Mouse (Mus musculus): ENCODE measurements around the gene Psg21.
"Not testable (repeated sequence)": the region's sequence is repeated elsewhere in the genome, so short reads cannot be mapped to it uniquely, and the experiment has no call there.

The Psg21 gene
- long read RNA-seq, experiment 1 = 0 reads
- long read RNA-seq, experiment 2 = 0 reads

DNA sequence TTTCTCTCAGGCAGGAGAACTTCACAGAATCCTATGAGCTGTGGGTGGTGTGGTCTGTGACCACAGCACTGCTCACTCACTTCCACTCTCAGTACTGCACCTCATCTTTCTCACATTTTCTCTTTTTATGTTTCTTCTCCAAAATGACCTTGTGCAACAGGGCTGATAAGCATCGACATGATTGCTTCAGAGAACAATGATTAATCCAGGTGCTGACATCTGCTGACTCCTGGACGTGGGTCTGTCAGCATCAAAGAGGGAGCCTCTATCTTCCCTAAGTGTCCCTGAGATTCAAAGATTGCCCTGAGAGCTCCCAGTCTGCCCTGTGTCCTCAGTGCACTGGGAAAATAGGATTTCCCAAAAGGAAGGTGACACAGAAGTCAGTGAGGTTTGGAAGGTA lies at the start of gene Psg21:
TSS of gene Psg21 (minus strand) at position 101 of the 400 bp plus-strand sequence.
- intact Hi-C loops (cut with DNase I) = not testable (repeated sequence)

DNA sequence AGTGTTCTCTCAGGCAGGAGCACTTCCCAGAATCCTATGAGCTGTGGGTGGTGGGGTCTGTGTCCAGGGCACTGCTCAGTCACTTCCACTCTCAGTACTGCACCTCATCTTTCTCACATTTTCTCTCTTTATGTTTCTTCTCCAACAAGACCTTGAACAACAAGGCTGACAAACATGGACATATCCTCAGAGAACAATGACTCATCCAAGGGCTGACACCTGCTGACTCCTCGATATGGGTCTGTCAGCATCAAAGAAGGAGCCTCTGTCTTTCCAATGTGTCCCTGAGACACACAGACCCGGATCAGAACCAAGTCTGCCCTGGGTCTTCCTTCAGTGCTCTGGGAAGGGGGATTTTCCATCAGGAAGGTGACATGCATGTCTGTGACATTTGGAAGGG lies 29.6 kb upstream of the Psg21 start, which contains the start of gene Psg20:
TSS of gene Psg20 (minus strand) at position 101 of the 400 bp plus-strand sequence.
- intact Hi-C loops (cut with DNase I) = no loop called here

DNA sequence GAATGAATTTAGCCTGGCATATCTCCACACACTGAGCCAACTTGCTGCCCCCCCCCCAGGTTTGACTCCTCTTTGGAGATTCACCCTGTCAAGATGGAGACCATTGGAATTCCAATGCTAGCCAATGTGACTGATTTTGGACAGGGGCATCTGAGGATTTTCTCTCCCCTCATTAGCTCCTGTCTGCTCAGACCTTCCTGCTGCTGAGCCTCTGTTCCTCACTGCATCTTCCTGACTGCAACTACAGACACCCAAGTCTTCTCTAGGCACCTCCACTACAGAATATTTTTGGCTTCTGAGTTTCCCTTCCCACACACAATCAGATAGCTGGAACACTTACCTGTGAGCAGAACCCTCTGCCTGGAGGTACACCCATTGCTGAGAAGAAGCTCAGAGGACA lies 29.1 kb upstream of the Psg21 start:
- intact Hi-C loops (cut with DNase I) = no loop called here

DNA sequence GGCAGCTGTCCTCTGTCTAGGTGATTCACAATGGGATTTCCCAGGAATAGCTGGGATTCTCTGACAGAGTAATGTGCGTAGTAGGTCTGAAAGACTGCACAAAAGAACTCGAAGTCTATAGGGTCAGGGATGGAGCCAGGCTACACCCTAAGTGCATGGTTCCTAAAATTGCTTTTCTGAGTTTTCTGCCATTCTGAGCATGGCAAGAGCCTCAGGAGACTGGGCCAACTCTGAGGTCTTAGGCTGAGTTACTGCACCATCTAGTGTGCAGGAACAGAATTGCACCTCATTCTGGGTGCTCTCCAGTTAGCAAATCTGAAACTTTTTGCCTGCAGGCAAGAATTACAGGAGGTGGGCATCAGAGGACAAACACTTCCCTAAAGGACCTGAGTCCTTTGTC lies 23.2 kb upstream of the Psg21 start:
- intact Hi-C loops (cut with DNase I) = no loop called here

DNA sequence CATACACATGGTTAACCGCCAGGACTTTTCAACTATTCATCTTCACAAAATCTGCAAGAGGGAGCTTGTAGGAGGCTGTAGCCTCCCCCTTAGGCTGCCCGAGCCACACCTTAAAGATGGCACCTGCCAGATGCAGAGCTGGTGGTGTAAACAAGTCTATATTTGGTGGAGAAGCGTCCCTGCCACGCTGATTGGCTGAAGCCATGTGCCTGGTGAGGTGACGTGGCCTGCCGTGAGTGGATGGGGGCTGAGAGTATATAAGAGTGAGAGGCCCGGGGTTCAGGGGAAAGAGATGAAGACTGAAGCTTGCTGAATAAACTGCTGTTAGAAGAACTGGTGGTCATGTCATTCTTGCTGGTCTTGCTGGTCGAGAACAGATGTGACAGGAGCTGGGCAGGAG lies 29.6 kb downstream of the Psg21 start:
- intact Hi-C loops (cut with DNase I) = not testable (repeated sequence)

DNA sequence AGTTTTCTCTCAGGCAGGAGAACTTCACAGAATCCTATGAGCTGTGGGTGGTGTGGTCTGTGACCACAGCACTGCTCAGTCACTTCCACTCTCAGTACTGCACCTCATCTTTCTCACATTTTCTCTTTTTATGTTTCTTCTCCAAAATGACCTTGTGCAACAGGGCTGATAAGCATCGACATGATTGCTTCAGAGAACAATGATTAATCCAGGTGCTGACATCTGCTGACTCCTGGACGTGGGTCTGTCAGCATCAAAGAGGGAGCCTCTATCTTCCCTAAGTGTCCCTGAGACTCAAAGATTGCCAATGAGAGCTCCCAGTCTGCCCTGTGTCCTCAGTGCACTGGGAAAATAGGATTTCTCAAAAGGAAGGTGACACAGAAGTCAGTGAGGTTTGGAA lies 40.1 kb downstream of the Psg21 start, which contains the start of gene Psg23:
TSS of gene Psg23 (minus strand) at position 101 of the 400 bp plus-strand sequence.
- intact Hi-C loops (cut with DNase I) = not testable (repeated sequence)

Data from adrenal gland (tissue).